Mouse (Mus musculus) lung, embryonic 15.5 days (tissue): ENCODE data around the gene Myh7b. TPM values are rescaled to one million over a fixed set of nuclear protein-coding genes. Genes with fewer than 3 reads are reported as not detected.
A peak's percentile ranks its signal among the peaks of the same experiment; 100 is the strongest.

Experiments
- ATAC-seq: fragments of 200-750 bp; cut with Nextera tagmentation; 2 replicates; pipeline ENCODE4 v1.8.0; 2017; ENCODE audit warnings: moderate number of reproducible peaks, borderline replicate concordance; ENCODE audit not compliant: low FRiP score, low TSS enrichment; ENCODE audit errors: extremely low read depth
- H3K27ac ChIP-seq: fragments of 300-500 bp; sonication (generic); 2 replicates; pipeline ENCODE4 v1.5.1; 2015; ENCODE audit warnings: moderate library complexity, mild to moderate bottlenecking, inconsistent platforms
- H3K27me3 ChIP-seq: fragments of 300-500 bp; sonication (generic); 2 replicates; pipeline ENCODE4 v1.6.1; 2015; ENCODE audit warnings: inconsistent platforms
- H3K36me3 ChIP-seq: fragments of 300-500 bp; sonication (generic); 2 replicates; pipeline ENCODE4 v1.6.1; 2015; ENCODE audit warnings: inconsistent platforms
- H3K4me1 ChIP-seq: fragments of 300-500 bp; sonication (generic); 2 replicates; pipeline ENCODE4 v1.6.1; 2015; ENCODE audit warnings: inconsistent platforms
- H3K4me2 ChIP-seq: fragments of 300-500 bp; sonication (generic); 2 replicates; pipeline ENCODE4 v1.6.1; 2015; ENCODE audit warnings: inconsistent platforms, mild to moderate bottlenecking, moderate library complexity
- H3K4me3 ChIP-seq: fragments of 300-500 bp; sonication (generic); 2 replicates; pipeline ENCODE4 v1.5.1; 2015; ENCODE audit warnings: mild to moderate bottlenecking, inconsistent platforms
- H3K9ac ChIP-seq: fragments of 300-500 bp; sonication (generic); 2 replicates; pipeline ENCODE4 v1.6.1; 2015; ENCODE audit warnings: inconsistent platforms
- H3K9me3 ChIP-seq: fragments of 300-500 bp; sonication (generic); 2 replicates; pipeline ENCODE4 v1.6.1; 2016; ENCODE audit warnings: inconsistent platforms
- WGBS: fragments of 180-500 bp; shearing (Covaris S2); methylation state at CpG from one replicate; pipeline ENCODE4 v1.1.7; 2015; 5-methylcytosine and 5-hydroxymethylcytosine counted together
- microRNA counts: library from miRNA; unstranded; fragments of <30 nt; microRNA quantifications from one replicate; lab custom pipeline; 2016
- microRNA-seq: library from miRNA; unstranded; fragments of <30 nt; microRNA quantifications from one replicate; pipeline ENCODE4, GENCODE M21; 2016
- polyA plus RNA-seq: library from polyadenylated mRNA; unstranded; fragments of >200 nt; fragmentation: Nextera tagmentation; extraction: Ambion mirVana; gene quantifications from 2 replicates; pipeline ENCODE4 v1.2.1, GENCODE M21; 2015

Gene Myh7b
- polyA plus RNA-seq, 1 experiment from 2014 or later = 0.85 TPM

DNA sequence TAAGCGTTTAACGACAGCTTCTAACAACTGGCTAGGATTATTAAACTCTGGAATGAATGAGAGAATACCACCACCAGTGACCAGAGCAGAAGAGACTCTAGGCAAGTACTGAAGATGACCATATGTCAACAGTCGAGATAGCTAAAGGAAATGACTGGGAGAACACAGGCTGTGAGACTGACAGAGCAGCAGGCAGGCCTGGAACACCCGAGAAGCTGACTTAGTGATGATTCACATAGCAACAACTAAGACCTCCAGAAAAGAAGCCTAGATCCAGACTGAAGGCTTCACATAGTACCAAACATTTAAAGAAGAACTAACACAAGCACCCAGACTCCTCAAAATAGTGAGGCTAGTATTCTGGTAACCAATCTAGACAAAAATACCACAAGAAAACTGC lies 64.1 kb downstream of the Myh7b start:
- Histone ChIP-seq H3K9ac (no peak overlapping the region), H3K4me3 (no peak overlapping the region), H3K4me2 (no peak overlapping the region), H3K27me3 (no peaks in the 10 kb centered on the region), H3K4me1 (no peaks in the 10 kb centered on the region), H3K36me3 (peaks cover 26% of the 10 kb centered on the region), H3K27ac (no peak overlapping the region), H3K9me3 (no peaks in the 10 kb centered on the region)
- WGBS = 55% methylated on average over 4 of the region's 4 CpGs
- ATAC-seq = no peak

DNA sequence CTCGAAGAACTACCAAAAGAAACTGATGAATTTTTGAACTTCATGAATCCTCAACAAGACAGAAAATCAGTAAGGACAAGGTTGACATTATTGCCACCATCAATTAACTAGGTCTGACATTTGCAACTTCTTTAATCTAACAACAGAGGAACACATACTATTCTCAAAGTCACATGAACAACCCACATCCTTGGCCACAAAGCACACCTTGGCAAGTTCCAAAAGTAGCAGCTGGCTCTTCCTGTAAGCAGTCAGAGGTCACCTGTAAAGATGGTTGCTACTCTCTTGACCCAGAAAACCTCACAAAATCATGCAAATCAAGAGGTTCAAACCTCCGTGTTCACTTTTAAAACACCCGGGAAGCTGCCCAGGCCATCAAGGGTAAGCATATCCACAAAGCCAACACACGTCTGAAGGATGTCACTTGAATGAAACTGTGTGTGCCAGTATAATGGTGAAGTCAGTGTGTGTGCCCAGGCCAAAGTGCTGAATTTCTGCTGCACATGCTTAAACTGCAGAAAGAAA lies 68.6 kb downstream of the Myh7b start:
- Histone ChIP-seq H3K4me2 (no peak overlapping the region), H3K27me3 (no peaks in the 10 kb centered on the region), H3K9me3 (no peaks in the 10 kb centered on the region), H3K4me1 (no peaks in the 10 kb centered on the region), H3K36me3 (no peaks in the 10 kb centered on the region), H3K9ac (no peak overlapping the region), H3K27ac (no peak overlapping the region), H3K4me3 (no peak overlapping the region)
- ATAC-seq = no peak
- 86% methylated on average over 4 of the region's 4 CpGs for WGBS

- Histone ChIP-seq H3K27me3 (no peaks in the 10 kb centered on the region), H3K9me3 (no peaks in the 10 kb centered on the region), H3K27ac (no peak overlapping the region), H3K36me3 (no peaks in the 10 kb centered on the region), H3K4me1 (no peaks in the 10 kb centered on the region), H3K4me3 (no peak overlapping the region), H3K9ac (no peak overlapping the region), H3K4me2 (no peak overlapping the region)
- 65% methylated on average over 5 of the region's 5 CpGs for WGBS
- ATAC-seq = no peak
Measured at GRCm38 (mm10) chr2:155680591-155680990, 69.6 kb downstream of the Myh7b start.

DNA sequence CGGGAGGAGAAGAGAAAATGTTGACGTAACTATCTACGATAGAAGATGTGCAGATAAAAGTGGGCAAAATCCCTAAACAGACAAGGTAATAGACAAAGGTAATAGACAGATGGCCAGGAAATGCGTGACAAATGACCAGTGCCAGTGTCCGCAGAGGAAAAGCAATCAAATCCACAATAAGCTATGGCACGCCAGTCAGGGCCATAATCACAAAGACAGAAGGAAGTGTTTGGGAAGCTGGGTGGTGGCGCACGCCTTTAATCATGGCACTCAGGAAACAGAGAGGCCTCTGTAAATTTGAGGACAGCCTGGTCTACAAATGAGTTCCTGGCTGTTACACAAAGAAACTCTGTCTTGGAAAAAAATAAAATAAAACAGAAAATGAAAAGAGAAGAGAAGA lies 70.2 kb downstream of the Myh7b start:
- WGBS = 63% methylated on average over 8 of the region's 8 CpGs
- H3K4me2 ChIP-seq = no peak overlapping the region
- ATAC-seq = no peak
- H3K36me3 ChIP-seq = 0 out of 2 replicates have a peak, but pooled peaks cover under 1% of the 10 kb centered on the region
- no peak overlapping the region for H3K27ac ChIP-seq
- no peak overlapping the region for H3K9ac ChIP-seq
- no peak overlapping the region for H3K4me3 ChIP-seq
- no peaks in the 10 kb centered on the region for H3K9me3 ChIP-seq
- H3K27me3 ChIP-seq = no peaks in the 10 kb centered on the region
- H3K4me1 ChIP-seq = no peaks in the 10 kb centered on the region

GRCm38 (mm10) chr2:155681874-155682273 lies 70.9 kb downstream of the Myh7b start:
- 95% methylated on average over 2 of the region's 2 CpGs for WGBS
- H3K27ac ChIP-seq = no peak overlapping the region
- H3K9me3 ChIP-seq = no peaks in the 10 kb centered on the region
- no peak overlapping the region for H3K4me2 ChIP-seq
- H3K4me3 ChIP-seq = no peak overlapping the region
- ATAC-seq = no peak
- no peak overlapping the region for H3K9ac ChIP-seq
- 0 out of 2 replicates have a peak, but pooled peaks cover 3% of the 10 kb centered on the region for H3K36me3 ChIP-seq
- no peaks in the 10 kb centered on the region for H3K27me3 ChIP-seq
- H3K4me1 ChIP-seq = no peaks in the 10 kb centered on the region

GRCm38 (mm10) chr2:155683137-155683536 lies 72.1 kb downstream of the Myh7b start:
- no peaks in the 10 kb centered on the region for H3K27me3 ChIP-seq
- no peak for ATAC-seq
- WGBS = 70% methylated on average over 3 of the region's 3 CpGs

DNA sequence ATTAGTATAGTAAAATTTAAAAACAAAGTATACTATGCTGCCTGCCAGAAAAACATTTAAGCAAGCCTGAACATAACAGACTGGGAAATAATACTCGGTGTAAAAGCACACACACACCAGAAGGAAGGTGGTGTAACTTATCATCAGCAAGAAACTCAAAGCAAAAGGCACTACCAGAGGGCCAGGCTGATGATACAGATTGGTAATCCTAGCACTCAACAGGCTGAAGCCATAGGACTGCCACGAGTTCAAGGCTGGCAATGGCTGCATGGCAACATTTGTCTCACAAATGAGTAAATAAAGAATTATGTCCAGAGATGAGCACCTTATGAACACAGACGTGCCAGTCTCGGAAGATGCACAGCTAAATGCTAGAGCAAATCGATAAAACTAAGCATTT lies 72.8 kb downstream of the Myh7b start:
- no peak overlapping the region for H3K4me2 ChIP-seq
- H3K4me1 ChIP-seq = no peaks in the 10 kb centered on the region
- H3K27ac ChIP-seq = no peak overlapping the region
- WGBS = 87% methylated on average over 5 of the region's 5 CpGs
- no peak overlapping the region for H3K9ac ChIP-seq
- no peaks in the 10 kb centered on the region for H3K9me3 ChIP-seq
- 0 out of 2 replicates have a peak, but pooled peaks cover 7% of the 10 kb centered on the region for H3K36me3 ChIP-seq
- ATAC-seq = no peak
- no peaks in the 10 kb centered on the region for H3K27me3 ChIP-seq
- H3K4me3 ChIP-seq = no peak overlapping the region

More at GRCm38 (mm10) chr2:155683137-155683536, 72.1 kb downstream of the Myh7b start:
- no peak overlapping the region for H3K9ac ChIP-seq
- no peak overlapping the region for H3K4me2 ChIP-seq
- H3K9me3 ChIP-seq = no peaks in the 10 kb centered on the region
- no peak overlapping the region for H3K27ac ChIP-seq
- H3K4me1 ChIP-seq = no peaks in the 10 kb centered on the region
- no peak overlapping the region for H3K4me3 ChIP-seq
- H3K36me3 ChIP-seq = 0 out of 2 replicates have a peak, but pooled peaks cover 7% of the 10 kb centered on the region

MicroRNAs within 50 kb of the gene (microRNA counts, 519-probe panel; counts per million panel counts)
- microRNA mmu-miR-499 (lab: Ali Mortazavi, UCI) = 1,809 counts per million, percentile 12 among the panel's probes with 10 or more counts

Small RNA genes lying within 50 kb of the gene (microRNA-seq; reads per million reads assigned to microRNA genes)
- 55.8 reads per million, percentile 47 among the genes with 10 or more reads in this experiment for gene Mir499

Other genes starting within 250 kb of the Myh7b start
- gene Trp53inp2, start 230.2 kb upstream of the Myh7b start, polyA plus RNA-seq = 18.0 and 19.7 TPM in 2 replicates
- gene Ncoa6, start 137.3 kb upstream of the Myh7b start, polyA plus RNA-seq = 13.8 and 16.6 TPM in 2 replicates
- gene Acss2, start 93.3 kb upstream of the Myh7b start, polyA plus RNA-seq = 8.5 and 9.8 TPM in 2 replicates
- 3.9 and 4.3 TPM in 2 replicates for gene Ggt7, start 93.0 kb upstream of the Myh7b start, polyA plus RNA-seq
- gene Gss, start 18.4 kb upstream of the Myh7b start, polyA plus RNA-seq = 26.5 and 29.8 TPM in 2 replicates
- 126 and 133 TPM in 2 replicates for gene Trpc4ap, start 81.2 kb downstream of the Myh7b start, polyA plus RNA-seq
- 41.2 and 45.2 TPM in 2 replicates for gene Edem2, start 118.3 kb downstream of the Myh7b start, polyA plus RNA-seq
- gene Gm17581, start 124.7 kb downstream of the Myh7b start, polyA plus RNA-seq = not detected in 2 replicates
- 14.6 and 15.3 TPM in 2 replicates for gene Procr, start 139.9 kb downstream of the Myh7b start, polyA plus RNA-seq
- 0.04 and 0.09 TPM in 2 replicates for gene Mmp24, start 164.1 kb downstream of the Myh7b start, polyA plus RNA-seq
- 17.4 and 19.7 TPM in 2 replicates for gene BC029722, start 208.2 kb downstream of the Myh7b start, polyA plus RNA-seq
- gene Eif6, start 215.7 kb downstream of the Myh7b start, polyA plus RNA-seq = 184 and 199 TPM in 2 replicates
- gene Fam83c, start 223.6 kb downstream of the Myh7b start, polyA plus RNA-seq = 0.10 and 0.21 TPM in 2 replicates